Mouse (Mus musculus) heart, postnatal 0 days (tissue): ENCODE data around the gene Ptprt.

ENCODE experiments used
- CTCF ChIP-seq: IDR thresholded peaks from 2 replicates; pipeline ENCODE4 v1.5.1; 2016; ENCODE audit warnings: antibody characterized with exemption, control low read depth, low read depth
- EP300 ChIP-seq: IDR thresholded peaks from 2 replicates; pipeline ENCODE4 v1.6.1; 2016; ENCODE audit warnings: antibody characterized with exemption, low read depth

DNA sequence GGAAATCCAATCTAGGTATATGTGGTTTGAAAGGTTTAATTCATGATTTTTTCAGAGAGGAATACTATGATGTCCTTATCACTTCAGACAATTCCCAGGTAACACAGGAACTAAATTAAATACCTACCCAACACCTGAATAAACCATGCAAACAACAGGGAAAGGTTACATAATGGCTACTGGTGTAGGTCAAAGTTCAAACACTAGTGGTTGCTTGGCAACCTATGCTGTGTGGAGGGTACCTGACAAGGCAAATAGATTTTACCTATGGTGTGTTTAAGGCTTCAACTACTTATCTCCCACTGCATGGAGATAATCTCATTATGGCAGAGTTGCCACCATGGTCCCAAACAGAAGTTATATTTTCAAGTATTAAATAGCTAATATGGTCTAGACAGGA, 38.1 kb upstream of the Ptprt start:
- TF ChIP-seq EP300 (no peak), CTCF (no peak)
